Mouse (Mus musculus) hindbrain, embryonic 10.5 days (tissue): ENCODE measurements around the gene Olfr1030. TPM values are rescaled to one million over a fixed set of nuclear protein-coding genes. Genes with fewer than 3 reads are reported as not detected.
"Not testable (repeated sequence)": the region's sequence is repeated elsewhere in the genome, so short reads cannot be mapped to it uniquely, and the experiment has no call there.

Experiments used
- DNase-seq: peaks from one replicate; pipeline ENCODE4 v3.0.0-alpha.2; 2017; ENCODE audit warnings: low spot score
- H3K27ac ChIP-seq: fragments of 300-500 bp; sonication (generic); 2 replicates; pipeline ENCODE4 v1.5.1; 2016; ENCODE audit warnings: mild to moderate bottlenecking, moderate library complexity
- H3K27me3 ChIP-seq: fragments of 300-500 bp; sonication (generic); 2 replicates; pipeline ENCODE4 v1.6.1; 2016; ENCODE audit warnings: mild to moderate bottlenecking; ENCODE audit not compliant: poor library complexity, insufficient read depth, severe bottlenecking
- H3K36me3 ChIP-seq: fragments of 300-500 bp; sonication (generic); 2 replicates; pipeline ENCODE4 v1.6.1; 2016; ENCODE audit warnings: mild to moderate bottlenecking, moderate library complexity
- H3K4me1 ChIP-seq: fragments of 300-500 bp; sonication (generic); replicated peaks from 2 replicates; pipeline ENCODE4 v1.6.1; 2016; ENCODE audit warnings: mild to moderate bottlenecking
- H3K4me3 ChIP-seq: fragments of 300-500 bp; sonication (generic); 2 replicates; pipeline ENCODE4 v1.5.1; 2016; ENCODE audit warnings: mild to moderate bottlenecking, moderate library complexity
- H3K9me3 ChIP-seq: fragments of 300-500 bp; sonication (generic); 2 replicates; pipeline ENCODE4 v1.6.1; 2016; ENCODE audit warnings: mild to moderate bottlenecking, moderate library complexity
- WGBS: fragments of 180-500 bp; shearing (Covaris S2); methylation state at CpG from one replicate; pipeline ENCODE4 v1.1.7; 2016; 5-methylcytosine and 5-hydroxymethylcytosine counted together
- polyA plus RNA-seq: library from polyadenylated mRNA; unstranded; fragments of >200 nt; fragmentation: Nextera tagmentation; extraction: Ambion mirVana; gene quantifications from 2 replicates; pipeline ENCODE4 v1.2.1, GENCODE M21; 2016

Olfr1030 gene
- polyA plus RNA-seq: not detected in 2 replicates

DNA sequence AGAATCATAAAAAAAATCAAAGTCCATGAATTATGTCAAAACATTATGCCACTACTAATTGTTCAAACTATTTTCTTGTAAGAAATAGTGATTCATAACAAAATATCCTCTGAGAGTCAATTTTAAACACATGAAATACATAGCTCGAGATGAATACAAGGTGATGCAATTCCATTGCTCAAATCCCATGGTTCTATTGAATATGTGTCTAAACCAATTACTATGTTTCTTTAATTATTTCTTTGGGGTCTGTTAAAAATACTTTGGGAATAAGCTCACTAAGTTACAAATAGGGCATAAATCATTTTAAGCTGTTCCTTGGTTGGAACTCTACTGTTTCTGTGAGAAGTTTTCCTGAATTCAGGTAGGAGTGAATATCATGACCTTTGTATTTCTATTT lies at the start of gene Olfr1030:
TSS of gene Olfr1030 (plus strand) at position 301 of the 400 bp plus-strand sequence.
- H3K4me3 ChIP-seq: no peak within 1 kb of the TSS
- WGBS: 82% methylated on average over 1 of the region's 1 CpGs
- H3K36me3 ChIP-seq: no peaks in the 10 kb centered on the region
- H3K27me3 ChIP-seq: no peaks in the 10 kb centered on the region
- H3K27ac ChIP-seq: no peak within 1 kb of the TSS
- no peaks in the 10 kb centered on the region for H3K4me1 ChIP-seq
- no peaks in the 10 kb centered on the region for H3K9me3 ChIP-seq
- DNase-seq: no peak

DNA sequence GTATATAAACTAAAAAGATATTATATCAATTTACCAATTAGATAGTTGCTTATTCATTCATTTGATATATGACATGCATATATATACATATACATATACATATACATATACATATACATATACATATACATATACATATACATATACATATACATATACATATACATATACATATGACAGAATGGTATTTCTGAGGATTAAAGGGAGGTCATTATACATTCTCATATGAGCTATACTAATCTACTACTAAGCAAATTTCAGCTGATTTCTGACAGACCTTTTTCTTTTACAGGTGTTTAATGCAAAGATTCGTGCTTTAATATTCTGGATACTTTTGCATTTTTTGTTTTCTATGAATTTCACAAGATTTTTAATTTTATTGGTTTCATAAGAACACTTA lies 28.9 kb upstream of the Olfr1030 start, which contains the start of gene Olfr1028:
TSS of gene Olfr1028 (plus strand) at position 301 of the 400 bp plus-strand sequence.
- 85% methylated on average over 1 of the region's 1 CpGs for WGBS
- Histone ChIP-seq H3K27me3 (no peaks in the 10 kb centered on the region), H3K4me3 (no peak within 1 kb of the TSS), H3K9me3 (no peaks in the 10 kb centered on the region), H3K36me3 (no peaks in the 10 kb centered on the region), H3K4me1 (no peaks in the 10 kb centered on the region), H3K27ac (no peak within 1 kb of the TSS)
- no peak for DNase-seq

DNA sequence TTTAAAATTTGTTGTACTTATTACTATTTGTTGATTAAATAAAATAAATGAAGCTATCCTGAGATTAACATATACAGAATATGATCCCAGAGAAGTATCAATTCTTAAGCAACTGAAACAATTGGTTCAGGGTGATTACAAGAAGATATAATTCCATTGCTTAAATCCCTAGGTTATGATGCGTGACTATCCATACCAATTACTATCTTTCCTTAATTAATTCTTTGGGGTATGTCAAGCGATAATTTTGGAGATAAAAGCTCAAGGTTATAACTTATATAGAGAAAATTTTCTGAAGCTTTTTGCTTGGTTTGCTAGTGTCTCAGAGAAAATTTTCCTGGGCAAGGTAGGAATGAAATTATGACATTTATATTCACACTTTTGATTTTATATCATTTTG lies 5.5 kb upstream of the Olfr1030 start, which contains the start of gene Olfr1029:
TSS of gene Olfr1029 (plus strand) at position 301 of the 400 bp plus-strand sequence.
- 92% methylated on average over 2 of the region's 2 CpGs for WGBS

DNA sequence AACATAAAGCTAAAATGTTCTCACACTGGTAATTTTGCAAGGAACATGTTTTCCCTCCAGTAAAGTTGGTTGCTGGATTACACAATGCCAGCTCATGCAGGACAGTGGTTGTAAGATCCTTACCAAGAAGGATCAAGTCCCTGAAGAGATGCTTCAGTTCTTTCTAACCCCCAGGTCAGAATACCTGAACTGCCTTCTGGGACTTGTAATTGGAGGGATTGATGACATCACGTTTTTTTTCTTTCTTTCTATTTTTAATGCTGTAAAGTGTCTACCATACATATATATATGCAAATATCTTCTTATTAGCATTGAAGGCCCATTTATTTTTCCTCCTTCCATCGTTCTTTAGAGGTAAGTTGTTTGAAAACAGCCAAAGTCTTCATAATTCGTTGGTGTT lies 10.9 kb downstream of the Olfr1030 start, which contains the start of gene Olfr1031:
TSS of gene Olfr1031 (plus strand) at position 301 of the 400 bp plus-strand sequence.
- Histone ChIP-seq H3K4me1 (no peaks in the 10 kb centered on the region), H3K27ac (no peak within 1 kb of the TSS), H3K4me3 (no peak within 1 kb of the TSS), H3K9me3 (no peaks in the 10 kb centered on the region), H3K36me3 (no peaks in the 10 kb centered on the region), H3K27me3 (no peaks in the 10 kb centered on the region)
- DNase-seq: no peak
- 70% methylated on average over 3 of the region's 3 CpGs for WGBS

More for the DNA sequence above, 5.5 kb upstream of the Olfr1030 start, which contains the start of gene Olfr1029:
- H3K4me3 ChIP-seq: no peak within 1 kb of the TSS
- H3K27ac ChIP-seq: no peak within 1 kb of the TSS
- no peaks in the 10 kb centered on the region for H3K9me3 ChIP-seq
- H3K27me3 ChIP-seq: no peaks in the 10 kb centered on the region
- no peaks in the 10 kb centered on the region for H3K36me3 ChIP-seq
- no peak for DNase-seq
- no peaks in the 10 kb centered on the region for H3K4me1 ChIP-seq

DNA sequence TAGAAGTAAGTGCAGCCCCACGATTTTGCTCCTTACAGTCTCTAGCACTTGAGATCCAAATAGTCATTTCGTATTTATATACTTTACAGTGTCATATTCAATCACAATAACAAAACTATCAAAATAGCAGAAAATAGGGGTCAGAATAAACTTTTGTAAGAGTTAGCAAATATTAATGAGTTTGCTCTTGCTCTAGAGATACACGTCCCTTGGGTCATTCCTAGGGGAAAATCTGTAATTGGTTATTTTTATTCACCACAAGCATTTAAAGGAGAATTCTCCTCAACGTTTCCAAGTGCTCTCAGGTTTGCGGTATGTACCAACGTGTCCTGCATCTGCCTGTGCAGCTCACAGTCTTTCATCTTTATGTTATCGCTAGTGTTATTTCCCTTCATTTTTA lies 26.2 kb downstream of the Olfr1030 start, which contains the start of gene Olfr1032:
TSS of gene Olfr1032 (plus strand) at position 301 of the 400 bp plus-strand sequence.
- WGBS: 89% methylated on average over 7 of the region's 7 CpGs
- Histone ChIP-seq H3K9me3 (no peaks in the 10 kb centered on the region), H3K4me1 (no peaks in the 10 kb centered on the region), H3K27me3 (no peaks in the 10 kb centered on the region), H3K36me3 (no peaks in the 10 kb centered on the region), H3K4me3 (no peak within 1 kb of the TSS), H3K27ac (no peak within 1 kb of the TSS)
- no peak for DNase-seq

DNA sequence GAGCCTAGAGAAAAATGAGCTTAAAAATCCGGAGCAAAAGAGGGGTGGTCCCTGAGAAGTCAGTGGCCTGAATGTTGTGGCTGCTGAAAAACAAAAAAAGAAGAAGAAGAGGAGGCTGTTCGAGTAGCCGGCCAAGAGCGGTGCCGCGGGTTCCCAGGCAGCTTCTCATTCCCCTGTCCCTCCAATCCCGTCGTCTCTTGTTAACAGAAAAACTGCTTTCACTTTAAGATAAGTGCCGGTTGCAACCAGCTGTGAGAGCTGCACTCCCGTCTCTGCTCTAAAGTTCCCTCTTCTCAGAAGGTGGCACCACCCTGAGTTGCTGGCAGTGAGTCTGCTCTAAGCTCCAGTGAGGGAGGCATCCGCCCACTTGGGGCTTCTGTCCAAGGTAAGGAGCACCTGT lies 41.3 kb downstream of the Olfr1030 start, which contains the start of gene Olfr1033:
TSS of gene Olfr1033 (plus strand) at position 228 of the 400 bp plus-strand sequence.
- H3K4me3 ChIP-seq: peak within 1 kb of the TSS; percentile 45
- H3K27me3 ChIP-seq, H3K36me3 ChIP-seq, H3K27ac ChIP-seq, H3K9me3 ChIP-seq, H3K4me1 ChIP-seq: not testable (repeated sequence)
- WGBS: 5% methylated on average over 11 of the region's 11 CpGs
- DNase-seq: peak; percentile 8

DNA sequence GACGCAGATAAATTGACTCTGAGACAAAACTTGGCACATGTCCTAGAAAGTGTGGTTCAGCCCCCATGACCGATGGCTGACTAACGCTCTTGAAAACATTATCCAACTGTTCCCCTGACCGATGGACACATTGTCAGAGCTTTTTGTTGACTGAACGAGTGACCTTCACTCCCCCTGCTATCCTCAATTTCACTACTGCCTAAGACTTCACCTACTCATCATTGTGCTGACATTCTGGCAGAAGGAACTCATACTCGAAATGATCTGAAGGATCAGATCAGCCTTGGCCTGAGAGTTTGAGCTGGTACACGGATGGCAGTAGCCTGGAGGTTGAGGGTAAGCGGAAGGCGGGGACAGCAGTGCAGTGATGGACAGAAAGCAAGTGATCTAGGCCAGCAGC lies 42.4 kb downstream of the Olfr1030 start:
- not testable (repeated sequence) for H3K36me3 ChIP-seq, H3K4me3 ChIP-seq, DNase-seq, H3K4me1 ChIP-seq, H3K27ac ChIP-seq, H3K27me3 ChIP-seq, H3K9me3 ChIP-seq
- 84% methylated on average over 8 of the region's 9 CpGs for WGBS

Other genes with a start within 250 kb of the Olfr1030 start
- gene Olfr1012, start 216.5 kb upstream of the Olfr1030 start, polyA plus RNA-seq: not detected in 2 replicates
- not detected in 2 replicates for gene Olfr1013, start 212.2 kb upstream of the Olfr1030 start, polyA plus RNA-seq
- not detected in 2 replicates for gene Olfr1014, start 206.6 kb upstream of the Olfr1030 start, polyA plus RNA-seq
- gene Olfr1015, start 197.3 kb upstream of the Olfr1030 start, polyA plus RNA-seq: not detected in 2 replicates
- not detected in 2 replicates for gene Olfr1016, start 176.7 kb upstream of the Olfr1030 start, polyA plus RNA-seq
- not detected in 2 replicates for gene Olfr1018, start 160.8 kb upstream of the Olfr1030 start, polyA plus RNA-seq
- gene Olfr1019, start 133.8 kb upstream of the Olfr1030 start, polyA plus RNA-seq: not detected in 2 replicates
- gene Olfr1020, start 132.2 kb upstream of the Olfr1030 start, polyA plus RNA-seq: not detected in 2 replicates
- gene Olfr1022, start 110.7 kb upstream of the Olfr1030 start, polyA plus RNA-seq: not detected in 2 replicates
- gene Olfr1023, start 93.6 kb upstream of the Olfr1030 start, polyA plus RNA-seq: not detected in 2 replicates
- not detected in 2 replicates for gene Olfr1024, start 74.2 kb upstream of the Olfr1030 start, polyA plus RNA-seq
- gene Olfr1025-ps1, start 64.1 kb upstream of the Olfr1030 start, polyA plus RNA-seq: not detected in 2 replicates
- not detected in 2 replicates for gene Olfr1026, start 57.7 kb upstream of the Olfr1030 start, polyA plus RNA-seq
- not detected in 2 replicates for gene Olfr1028, start 28.8 kb upstream of the Olfr1030 start, polyA plus RNA-seq
- not detected in 2 replicates for gene Olfr1029, start 5.4 kb upstream of the Olfr1030 start, polyA plus RNA-seq
- gene Olfr1031, start 11.0 kb downstream of the Olfr1030 start, polyA plus RNA-seq: not detected in 2 replicates
- not detected in 2 replicates for gene Olfr1032, start 26.3 kb downstream of the Olfr1030 start, polyA plus RNA-seq
- gene Olfr1033, start 41.4 kb downstream of the Olfr1030 start, polyA plus RNA-seq: not detected in 2 replicates
- gene Olfr1034, start 66.6 kb downstream of the Olfr1030 start, polyA plus RNA-seq: not detected in 2 replicates
- gene Olfr1036, start 94.7 kb downstream of the Olfr1030 start, polyA plus RNA-seq: not detected in 2 replicates
- not detected in 2 replicates for gene Olfr1037, start 108.1 kb downstream of the Olfr1030 start, polyA plus RNA-seq
- not detected in 2 replicates for gene Olfr1039, start 156.7 kb downstream of the Olfr1030 start, polyA plus RNA-seq
- not detected in 2 replicates for gene Olfr1040, start 167.5 kb downstream of the Olfr1030 start, polyA plus RNA-seq
- gene Olfr1042, start 182.6 kb downstream of the Olfr1030 start, polyA plus RNA-seq: not detected in 2 replicates
- not detected in 2 replicates for gene Olfr1043, start 188.2 kb downstream of the Olfr1030 start, polyA plus RNA-seq
- not detected in 2 replicates for gene Olfr1044, start 198.5 kb downstream of the Olfr1030 start, polyA plus RNA-seq
- not detected in 2 replicates for gene Olfr52, start 206.4 kb downstream of the Olfr1030 start, polyA plus RNA-seq
- gene Olfr1045, start 223.7 kb downstream of the Olfr1030 start, polyA plus RNA-seq: not detected in 2 replicates
- gene Olfr1046, start 240.0 kb downstream of the Olfr1030 start, polyA plus RNA-seq: not detected in 2 replicates